Mouse (Mus musculus): Measurements from ENCODE around the gene Dnajc5.

Dnajc5 gene

DNA sequence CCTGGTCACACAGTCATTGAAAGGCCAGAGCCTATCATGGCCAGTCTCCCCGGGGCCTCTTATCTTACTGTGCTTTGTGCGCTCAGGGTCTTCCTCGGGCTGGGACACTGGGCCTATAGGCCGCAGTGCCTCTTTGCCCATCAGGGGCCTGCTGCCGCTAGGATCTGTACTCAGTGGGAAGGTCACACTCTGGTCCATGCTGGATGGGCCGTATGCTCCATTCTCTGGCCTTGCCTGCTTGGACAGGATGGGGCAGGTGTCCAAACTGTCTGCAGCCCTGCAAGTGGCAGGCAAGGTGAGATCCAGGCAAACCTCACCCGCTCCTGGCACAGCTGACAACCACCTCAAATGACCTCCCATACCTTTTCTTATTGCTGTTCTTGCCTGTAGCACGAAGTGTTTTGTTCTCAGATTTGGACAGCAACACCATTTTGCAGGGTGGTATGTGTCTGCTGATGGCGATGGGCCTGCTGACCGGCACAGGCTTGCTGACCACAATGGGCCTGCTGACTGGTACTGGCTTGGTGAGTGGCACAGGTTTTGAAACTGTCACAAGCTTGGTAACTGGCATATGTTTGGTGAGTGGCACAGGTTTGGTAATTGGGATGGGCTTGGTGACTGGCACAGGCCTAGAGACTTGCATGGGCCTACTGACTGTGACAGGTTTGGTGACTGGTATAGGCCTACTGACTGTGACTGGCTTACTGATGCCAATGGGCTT, 68.9 kb downstream of the Dnajc5 start:
- no peak for DNase-seq (ENCODE audit: low read depth, low spot score)

DNA sequence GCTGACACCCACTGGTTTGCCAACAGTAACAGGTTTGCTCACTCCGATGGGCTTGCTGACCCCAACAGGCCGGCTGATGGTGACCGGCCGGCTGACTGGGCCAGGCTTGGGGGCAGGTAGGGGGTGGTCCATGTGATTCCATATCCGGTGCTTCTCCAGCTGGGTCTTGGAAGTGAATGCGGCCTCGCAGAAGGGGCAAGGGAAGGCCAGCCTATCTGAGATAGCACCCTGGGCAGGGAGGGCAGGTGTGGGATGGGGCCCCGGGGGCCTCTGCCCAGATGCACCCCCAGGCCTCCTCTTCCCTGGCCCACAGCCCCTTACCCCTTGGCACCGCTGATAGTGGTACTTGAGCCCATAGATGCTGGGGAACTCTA, 69.4 kb downstream of the Dnajc5 start:
- no peak for DNase-seq (ENCODE audit: low read depth, low spot score)

DNA sequence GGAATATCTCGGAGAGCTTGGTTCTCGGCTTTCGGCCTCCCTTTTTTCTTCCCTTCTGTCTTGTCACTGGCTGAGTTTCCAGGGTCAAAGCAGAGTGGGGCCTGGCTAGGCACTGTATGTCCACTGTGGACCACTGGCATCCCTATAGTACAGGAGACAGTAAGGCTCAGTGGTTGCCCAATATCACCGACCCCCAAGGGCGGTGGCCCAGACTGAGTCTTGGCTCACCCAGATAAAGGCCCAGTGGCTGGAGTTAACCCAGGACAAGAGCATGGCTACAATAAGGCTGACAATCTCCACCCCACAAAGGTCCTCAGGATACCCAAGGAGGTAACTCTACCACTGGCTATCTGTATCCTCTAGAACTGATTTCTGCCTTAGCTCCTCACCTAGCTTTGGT, 70.2 kb downstream of the Dnajc5 start:
- no peak for DNase-seq (ENCODE audit: low read depth, low spot score)

DNA sequence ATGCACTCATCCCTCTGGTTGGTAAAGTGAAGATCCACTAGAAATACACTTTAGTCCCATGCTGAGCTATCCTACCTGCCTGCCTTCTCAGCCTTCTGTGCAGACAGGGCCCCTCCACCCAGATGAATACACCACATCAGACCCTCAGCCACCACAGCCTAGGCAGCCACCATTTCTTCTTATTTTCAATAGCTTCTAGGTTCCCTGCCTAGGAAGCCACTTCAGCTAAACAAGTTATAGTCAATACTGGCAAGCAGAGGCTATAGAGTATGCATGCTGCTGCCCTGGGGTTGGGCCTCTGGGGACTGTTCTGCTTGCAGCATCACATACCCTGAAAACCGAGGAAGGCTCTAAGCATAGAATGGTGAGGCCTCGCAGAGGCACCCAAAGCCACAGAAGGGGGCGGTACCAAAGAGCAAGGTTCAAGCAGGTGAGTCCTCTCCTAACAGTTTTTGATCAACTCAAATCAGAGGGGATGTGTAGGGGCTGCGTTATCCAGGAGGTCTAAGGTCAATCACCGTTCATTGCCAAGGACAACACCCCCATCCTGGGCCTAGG, 71.3 kb downstream of the Dnajc5 start, which contains the start of gene Prpf6:
TSS of gene Prpf6 (plus strand) at position 341 of the 558 bp plus-strand sequence.
- DNase-seq (ENCODE audit: low read depth, low spot score): no peak

DNA sequence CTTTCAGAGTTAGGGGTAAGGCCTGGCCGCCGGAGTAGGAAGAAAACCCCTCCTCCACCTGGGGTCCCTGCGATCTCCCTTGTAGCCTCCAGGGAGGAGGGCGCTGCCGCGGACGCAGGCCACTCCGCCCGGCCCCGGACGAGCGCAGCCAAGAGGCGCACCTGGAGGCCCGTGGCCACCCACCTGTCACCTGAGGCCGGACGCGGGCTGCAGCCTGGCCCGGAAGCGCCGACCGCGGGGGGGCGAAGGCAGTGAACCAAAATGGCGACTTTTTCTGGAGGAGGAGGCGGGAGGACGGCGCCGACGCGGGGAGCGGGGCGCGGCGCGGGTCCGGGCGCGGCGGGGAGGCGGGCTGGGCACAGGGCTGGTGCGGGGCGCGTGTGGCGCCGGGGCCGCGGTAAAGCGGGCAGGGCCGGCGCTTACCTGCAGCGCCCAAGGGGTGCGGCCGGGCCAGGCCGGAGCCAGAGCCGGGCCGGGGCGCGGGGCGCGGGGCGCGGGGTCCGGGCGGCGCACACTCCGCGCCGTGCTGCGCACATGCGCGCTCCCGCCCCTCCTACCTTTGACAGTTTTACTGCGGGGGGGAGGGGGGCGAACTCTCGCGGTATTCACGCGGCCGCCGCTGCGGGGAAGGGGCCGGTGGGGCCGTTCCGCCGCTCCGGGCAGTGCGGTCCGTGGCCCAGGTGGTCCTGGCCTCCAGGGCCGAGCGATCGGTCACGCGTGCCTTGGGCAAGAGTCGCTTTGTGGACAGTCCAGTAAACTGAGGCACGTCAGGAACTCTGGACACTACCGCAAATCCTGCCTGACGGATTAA, 72.2 kb downstream of the Dnajc5 start, which contains the start of gene Zfp512b:
TSS of gene Zfp512b (minus strand) at position 573 of the 811 bp plus-strand sequence.
- peak; percentile 72 for DNase-seq (ENCODE audit: low read depth, low spot score)

DNA sequence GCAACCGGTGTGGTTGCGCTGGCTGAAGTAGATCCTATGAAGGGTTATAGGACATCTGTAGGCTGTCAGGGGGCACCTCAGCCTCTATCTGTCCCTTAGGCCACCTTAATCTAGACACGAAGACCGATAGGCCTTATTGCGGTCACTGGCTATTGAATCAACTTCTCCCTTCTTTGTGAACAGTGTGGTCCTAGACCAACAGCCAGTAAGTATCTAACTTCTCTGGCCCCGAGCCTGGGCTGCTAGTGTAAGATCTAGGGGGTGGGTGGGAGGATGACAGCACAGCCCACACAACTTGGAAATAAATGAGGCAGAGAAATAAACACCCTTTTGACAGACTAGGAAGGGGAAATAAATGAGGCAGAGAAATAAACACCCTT, 72.7 kb downstream of the Dnajc5 start:
- no peak for DNase-seq (ENCODE audit: low read depth, low spot score)

DNA sequence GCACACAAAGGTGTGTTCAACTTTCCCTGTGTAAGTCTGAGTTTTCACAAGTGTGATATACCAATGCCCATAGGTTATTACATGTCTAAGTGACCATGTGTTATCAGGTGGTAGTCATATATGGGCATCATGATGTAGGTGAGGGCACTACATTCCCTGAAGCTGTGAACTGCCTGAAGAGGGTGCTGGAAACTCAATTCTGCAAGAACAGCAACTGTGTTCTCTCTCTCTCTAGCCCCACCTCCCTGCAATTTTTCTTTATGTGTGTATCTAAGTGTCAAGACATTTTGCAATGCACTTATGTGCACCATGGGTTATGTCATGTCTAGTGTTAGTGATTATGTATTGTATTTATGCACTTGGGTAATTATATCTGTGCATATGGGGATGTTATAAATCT, 73.7 kb downstream of the Dnajc5 start:
- DNase-seq (ENCODE audit: low read depth, low spot score): no peak

DNA sequence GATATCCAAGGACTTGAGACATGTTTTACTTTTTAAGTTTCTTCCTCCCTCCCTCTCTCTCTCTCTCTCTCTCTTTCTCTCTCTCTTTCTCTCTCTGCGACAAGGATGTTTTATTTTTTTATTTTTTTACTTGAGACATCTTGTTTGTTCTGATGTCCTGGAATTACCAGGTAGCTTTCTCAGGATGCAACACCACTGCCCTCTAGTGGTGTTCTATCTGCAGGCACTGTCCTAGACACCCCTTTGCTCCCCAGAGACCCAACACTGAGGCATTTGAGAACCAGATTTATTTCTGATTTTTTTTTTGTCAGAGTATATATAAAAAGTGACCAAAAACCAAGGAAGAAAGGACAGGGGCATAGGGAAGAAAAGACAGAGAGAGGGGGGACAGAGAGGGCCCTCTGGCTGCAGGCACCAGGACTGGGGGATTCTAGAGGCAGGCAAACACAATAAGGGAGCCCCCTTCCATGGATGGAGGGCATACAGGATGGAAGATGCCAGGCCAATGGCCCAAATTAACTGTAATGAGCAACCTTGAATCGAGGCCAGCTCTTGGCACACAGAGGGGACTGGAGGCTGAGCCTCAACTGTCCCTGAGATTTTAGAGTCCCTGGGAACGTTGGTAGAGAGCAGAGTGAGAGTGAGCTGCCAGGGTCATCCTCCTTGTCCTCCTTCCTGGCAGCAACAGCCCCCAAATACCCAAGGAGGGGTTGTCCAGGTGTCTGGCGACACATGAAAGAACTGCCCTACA, 74.8 kb downstream of the Dnajc5 start:
- peak; percentile 41 for DNase-seq (ENCODE audit: low read depth, low spot score)

DNA sequence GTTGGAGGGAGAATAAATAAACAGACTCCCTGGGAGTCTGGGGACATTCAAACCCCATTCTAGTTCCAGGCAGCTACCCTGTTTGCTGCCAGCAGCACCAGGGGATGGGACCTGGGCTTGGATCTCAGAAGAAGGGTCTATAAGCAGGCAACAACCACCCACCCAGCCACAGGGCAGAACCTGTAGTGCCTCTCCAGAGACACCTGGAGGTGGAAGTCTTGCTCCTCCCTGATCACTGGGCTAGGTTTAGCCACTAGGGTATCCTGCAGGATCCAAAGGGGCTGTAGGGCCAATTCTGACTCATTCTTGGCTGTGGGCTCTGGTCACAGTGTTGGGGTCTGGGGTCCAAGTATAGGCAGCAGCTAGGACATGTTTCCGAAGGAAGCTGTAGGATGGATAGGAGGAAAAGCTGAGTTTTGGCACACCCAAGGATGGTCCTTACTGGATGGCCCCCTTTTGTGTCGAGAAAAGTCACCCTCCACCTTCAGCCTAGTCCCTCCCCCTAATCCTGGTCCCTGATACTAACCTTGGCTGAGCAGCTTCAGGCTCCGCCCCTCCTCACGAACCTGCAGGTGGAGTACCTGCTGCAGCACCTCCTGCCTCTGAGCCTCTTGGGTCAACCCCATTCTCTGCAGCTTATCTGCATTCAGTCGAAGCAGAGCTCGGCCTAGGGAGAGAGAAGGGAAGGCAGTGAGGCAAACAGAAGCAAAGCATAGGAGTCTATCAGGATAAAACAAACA, 76.1 kb downstream of the Dnajc5 start:
- no peak for DNase-seq (ENCODE audit: low read depth, low spot score)

DNA sequence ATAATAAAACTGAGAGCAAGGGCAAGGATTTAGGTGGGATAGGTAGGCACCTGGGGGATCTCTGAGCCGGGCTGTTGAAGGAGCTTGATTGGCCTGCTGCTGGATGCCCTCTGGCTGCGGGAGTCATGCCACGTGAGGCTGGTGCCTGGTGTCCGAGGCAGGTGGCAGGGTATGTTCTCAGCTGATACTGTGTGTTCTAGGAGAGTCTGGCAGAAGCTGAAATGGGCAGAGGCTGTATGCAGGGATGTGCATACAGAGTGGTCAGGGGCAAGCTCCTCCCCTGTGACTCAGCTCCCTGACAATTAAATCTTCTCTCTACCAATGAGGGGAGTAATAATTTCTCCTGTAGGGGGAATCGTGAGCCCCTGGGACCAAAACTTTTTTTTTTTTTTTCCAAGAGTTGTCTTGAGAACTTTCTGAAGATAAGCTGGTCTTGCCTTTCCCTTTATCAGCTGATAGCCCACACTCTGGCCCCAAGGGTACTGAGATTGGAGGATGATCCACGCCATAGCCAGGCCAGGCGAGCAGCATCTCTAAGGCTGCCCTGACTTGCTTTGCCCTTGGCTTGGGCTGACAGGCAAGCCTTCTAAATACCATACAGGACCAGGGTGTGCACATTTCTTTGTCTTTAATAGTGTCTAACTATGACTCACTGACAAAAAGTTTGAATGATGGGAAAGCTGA, 77.2 kb downstream of the Dnajc5 start:
- DNase-seq (ENCODE audit: low read depth, low spot score): peak; percentile 52

DNA sequence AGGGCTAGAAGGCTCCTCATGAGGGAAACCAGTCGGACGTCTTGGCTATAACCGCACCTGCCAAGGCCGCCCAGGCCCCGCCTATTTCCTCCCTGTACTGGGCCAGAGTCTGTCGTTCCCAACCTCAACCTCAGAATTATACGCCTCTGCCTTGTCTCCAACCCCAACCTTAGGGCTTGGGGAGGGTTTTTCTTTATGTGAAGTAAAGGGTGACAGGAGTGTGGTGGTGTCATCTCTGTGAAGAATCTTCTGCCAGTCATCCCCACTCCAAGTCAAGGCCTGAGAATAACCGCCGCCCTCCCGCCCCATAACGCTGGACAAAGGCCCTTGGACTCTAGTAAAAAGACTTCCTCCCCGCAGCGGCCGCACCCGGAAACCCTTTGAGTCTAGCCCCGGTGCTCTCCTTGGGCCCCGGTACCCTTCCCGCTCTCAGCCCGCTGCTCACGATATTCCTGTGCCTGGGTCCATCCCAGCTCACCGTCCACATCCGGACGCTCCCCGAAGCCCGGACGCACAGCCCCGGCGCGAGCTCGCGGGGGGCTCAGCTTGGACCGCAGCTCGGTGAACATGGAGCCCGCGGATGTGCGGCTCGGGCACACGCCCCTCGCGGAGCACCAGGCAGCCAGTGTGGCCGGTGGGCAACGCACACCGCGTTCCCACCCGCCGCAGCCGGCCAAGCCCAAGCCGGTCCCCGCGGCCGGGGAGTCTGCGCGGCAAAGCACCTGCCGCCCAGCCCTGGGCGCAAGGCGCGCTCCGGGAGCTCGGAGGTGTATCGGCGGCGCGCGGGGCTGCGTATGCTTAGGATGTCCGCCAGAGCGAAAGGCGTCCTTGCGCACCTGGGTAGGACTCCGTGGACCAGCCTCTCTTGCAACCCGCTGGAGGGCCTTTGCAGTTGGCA, 78.4 kb downstream of the Dnajc5 start, which contains the start of gene Samd10:
TSS of gene Samd10 (minus strand) at position 759 of the 898 bp plus-strand sequence.
- DNase-seq (ENCODE audit: low read depth, low spot score): peak; percentile 56

DNA sequence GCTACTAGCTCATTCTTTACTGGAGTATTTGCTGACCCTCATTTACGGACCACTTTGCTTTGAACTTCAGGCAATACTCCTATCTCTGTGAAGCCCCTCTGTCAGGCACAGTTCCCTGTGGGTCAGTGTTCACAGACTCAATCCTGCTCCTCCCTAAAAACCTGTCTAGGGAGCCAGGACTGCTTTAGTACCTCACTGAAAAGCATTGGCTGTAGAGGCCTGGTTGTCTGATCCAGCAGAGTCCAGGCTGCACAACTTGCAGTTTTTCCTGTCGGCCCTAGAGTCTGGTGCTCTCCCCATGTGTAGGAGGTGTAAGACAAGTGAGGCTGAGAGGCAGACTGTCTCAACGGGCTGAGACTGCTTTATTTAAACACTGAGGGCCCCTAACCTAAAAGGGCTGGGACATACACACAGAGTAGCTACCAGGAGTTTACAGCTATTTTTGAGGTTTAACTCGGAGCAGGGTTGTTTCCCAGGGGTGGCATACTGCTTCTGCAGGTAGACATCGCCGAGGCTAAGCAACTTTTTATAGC, 80.0 kb downstream of the Dnajc5 start:
- no peak for DNase-seq (ENCODE audit: low read depth, low spot score)

DNA sequence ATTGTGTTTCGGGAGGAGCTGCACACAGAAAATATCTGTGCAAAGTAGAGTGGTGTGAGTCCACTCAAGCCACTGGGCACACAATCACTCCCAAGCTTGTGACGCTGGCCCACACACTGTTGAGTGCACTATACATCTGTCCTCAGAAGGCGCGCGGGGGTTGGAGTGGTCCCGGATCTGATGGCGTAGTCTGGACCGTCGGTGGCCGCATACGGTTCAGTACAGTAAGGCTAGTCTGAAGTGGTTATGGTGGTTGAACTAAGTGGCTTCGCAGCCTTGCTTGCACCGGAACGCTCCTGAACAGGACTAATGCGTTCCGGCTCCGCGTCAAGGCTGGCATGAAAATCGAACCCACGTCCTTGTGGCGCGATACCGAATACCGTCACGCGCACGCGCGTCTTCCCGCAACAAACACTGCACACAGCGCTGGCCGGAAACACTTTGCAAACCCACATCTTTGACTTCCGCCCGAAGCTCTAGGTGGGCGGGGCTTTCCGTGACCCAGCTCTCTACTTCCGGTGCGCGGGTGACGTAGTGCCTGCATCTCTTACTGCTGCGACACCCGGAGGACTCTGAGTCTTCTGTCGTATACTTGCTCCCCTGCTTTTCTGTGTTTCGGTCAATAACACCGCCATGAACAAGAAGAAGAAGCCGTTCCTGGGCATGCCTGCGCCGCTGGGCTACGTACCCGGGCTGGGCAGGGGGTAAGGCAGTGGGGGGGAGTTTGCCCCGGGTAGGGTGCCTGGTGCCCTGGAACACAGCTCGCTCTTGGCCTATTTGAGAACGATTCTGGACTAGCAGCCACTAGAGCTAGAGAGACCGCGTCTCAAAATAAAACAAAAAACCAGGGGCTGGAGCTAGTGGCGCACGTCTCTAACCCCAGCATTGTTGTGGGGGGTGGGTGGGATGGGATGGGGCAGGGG, 80.8 kb downstream of the Dnajc5 start:
- DNase-seq (ENCODE audit: low read depth, low spot score): peak; percentile 98

DNA sequence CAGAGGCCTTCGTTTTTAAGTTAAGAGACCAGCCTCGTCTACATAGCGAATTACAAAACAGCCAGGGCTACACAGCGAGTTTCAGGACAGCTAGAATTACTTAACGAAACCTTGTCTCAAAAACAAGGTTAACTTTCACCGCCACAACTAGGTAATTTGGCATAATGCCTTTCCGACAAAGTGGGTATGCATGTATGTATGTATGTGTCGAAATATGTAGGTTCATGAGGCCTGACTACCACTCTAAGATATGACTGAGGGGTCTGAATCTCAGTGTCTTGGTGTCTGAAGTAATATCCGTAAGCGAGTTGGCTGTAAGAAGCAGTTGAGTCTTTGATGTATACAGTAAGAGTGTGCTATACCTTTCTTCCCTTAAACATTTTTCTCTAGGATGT, 81.5 kb downstream of the Dnajc5 start:
- no peak for DNase-seq (ENCODE audit: low read depth, low spot score)

DNA sequence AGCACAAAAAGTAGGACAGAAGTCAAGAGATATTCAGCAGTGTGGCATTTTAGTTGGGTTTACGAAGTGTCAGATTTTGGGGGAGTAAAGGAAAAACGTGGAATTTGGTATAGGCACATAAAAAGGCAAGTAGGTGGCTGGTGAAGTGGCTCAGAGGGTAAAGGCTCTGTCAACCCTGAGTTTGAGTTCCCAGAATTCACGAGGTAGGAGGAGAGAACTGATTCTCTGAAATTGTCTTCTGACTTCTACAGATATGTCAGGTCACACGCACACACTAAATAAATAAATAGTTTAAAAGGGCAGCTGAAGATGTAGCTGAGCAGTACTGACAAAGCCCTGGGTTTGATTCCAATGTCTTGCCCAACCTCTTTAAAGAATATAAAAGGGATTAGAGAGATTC, 82.1 kb downstream of the Dnajc5 start:
- DNase-seq (ENCODE audit: low read depth, low spot score): no peak

All from ES-CJ7 (cell line).